Comparison of ENCODE assay signal across 9 mouse cellular contexts in the genomic region with DNA sequence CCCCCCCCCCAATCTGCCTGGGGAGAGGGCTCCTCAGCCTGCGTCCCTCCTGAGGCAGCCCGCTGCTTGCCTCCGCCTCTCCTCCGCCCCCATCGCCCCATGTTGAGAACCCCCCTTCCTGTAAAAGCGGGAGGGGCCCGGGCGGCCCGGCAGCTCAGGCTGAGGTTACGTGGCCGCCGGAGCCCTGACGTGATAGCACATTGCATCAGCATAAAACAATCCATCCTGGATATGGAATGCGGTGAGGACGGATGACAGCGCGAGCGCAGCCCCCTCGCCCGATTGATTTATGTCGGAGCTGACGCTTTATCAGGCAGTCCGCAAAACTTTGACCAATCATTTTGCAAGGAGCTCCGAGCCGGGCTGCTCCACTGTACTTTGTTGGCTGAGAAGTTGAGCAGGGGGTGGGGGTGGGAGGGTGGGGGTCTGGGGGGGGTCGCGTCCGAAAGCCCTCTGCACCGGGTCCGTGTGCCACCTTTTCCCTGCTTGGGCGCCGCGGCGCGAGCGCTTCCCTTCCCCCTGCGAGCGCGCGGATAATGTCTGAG. TPM values are rescaled to one million over a fixed set of nuclear protein-coding genes. Genes with fewer than 3 reads are reported as not detected.
DNase-seq lines count a peak whose midpoint lies in the region; ATAC-seq and TF ChIP-seq lines count a peak whose summit lies in the region.
"Had no signal": no experiment of that assay in that cellular context is flagged by ENCODE, and none has a peak within 500 bp of the region (broad histone marks: within the 10 kb centered on the region; RNA-seq: fewer than 3 reads in every experiment).

A gene (plus strand): TSS at position 462 of the 545 bp plus-strand sequence.

- no peak for DNase-seq in heart, embryonic 10.5 days (ENCODE audit: low spot score)
- DNase-seq in heart, adult 9 months (ENCODE audit: low spot score in 2 of 2), result no peak
- DNase-seq in adrenal gland, adult 18-20 months (ENCODE audit: low spot score in 2 of 2), result peak; percentile 74 to 85
- no peak for DNase-seq in thymus, adult 2 months
- DNase-seq in ovary, adult 18-20 months (ENCODE audit: low spot score), result no peak
- DNase-seq in spleen, adult 18-20 months, result no peak

- 0% methylated on average over 40 of the region's 40 CpGs for whole genome bisulfite sequencing in heart, embryonic 10.5 days
- WGBS in intestine, embryonic 16.5 days, result 2% methylated on average over 40 of the region's 40 CpGs
- 3% methylated on average over 40 of the region's 40 CpGs for WGBS in thymus, adult 2 months

- TF ChIP-seq CTCF in thymus, adult 2 months (IDR thresholded peaks at IDR 0.05; ENCODE audit: borderline replicate concordance, control insufficient read depth, extremely low read depth, insufficient read depth, low read length, poor library complexity), result no peak

- no peak for TF ChIP-seq POLR2A in myocyte (IDR thresholded peaks at IDR 0.05; ENCODE audit: insufficient read length, low read depth)
- no peak for TF ChIP-seq POLR2A in thymus, adult 2 months (IDR thresholded peaks at IDR 0.05; ENCODE audit: control insufficient read depth, extremely low read depth, insufficient read depth, low read length, poor library complexity)

- ATAC-seq in intestine, embryonic 16.5 days, result peak; percentile 33; the same call in 1 of the 2 replicates

- H3ac ChIP-seq in myocyte (ENCODE audit: control insufficient read depth, insufficient read length), result no peak within 1 kb of the TSS

- peaks cover 18% of the 10 kb centered on the region for H3K4me1 ChIP-seq in heart, embryonic 10.5 days
- H3K4me1 ChIP-seq in intestine, embryonic 16.5 days (ENCODE audit: control insufficient read depth, insufficient read depth, low read length), result peaks cover 16% of the 10 kb centered on the region
- no peaks in the 10 kb centered on the region; the same call in 1 of the 2 replicates for H3K4me1 ChIP-seq in thymus, adult 2 months (replicated peaks; ENCODE audit: control insufficient read depth, insufficient read depth, low read length)

- no peaks in the 10 kb centered on the region for H3K36me3 ChIP-seq in heart, embryonic 10.5 days
- H3K36me3 ChIP-seq in intestine, embryonic 16.5 days (ENCODE audit: control insufficient read depth, insufficient read depth, low read length), result no peaks in the 10 kb centered on the region
- no peaks in the 10 kb centered on the region for H3K36me3 ChIP-seq in myocyte (ENCODE audit: control insufficient read depth, insufficient read depth)
- H3K36me3 ChIP-seq in thymus, adult 2 months (ENCODE audit: control insufficient read depth, insufficient read depth, low read length), result no peaks in the 10 kb centered on the region
- H3K36me3 ChIP-seq: G1E had no signal

- no peaks in the 10 kb centered on the region for H3K79me2 ChIP-seq in myocyte (ENCODE audit: control insufficient read depth, insufficient read depth)

- H3K9me3 ChIP-seq in heart, embryonic 10.5 days, result no peaks in the 10 kb centered on the region
- no peaks in the 10 kb centered on the region for H3K9me3 ChIP-seq in intestine, embryonic 16.5 days (ENCODE audit: control insufficient read depth, low read length)

- H3K4me2 ChIP-seq in intestine, embryonic 16.5 days (ENCODE audit: low read depth, low read length), result peak within 1 kb of the TSS; percentile 56
- peak within 1 kb of the TSS; percentile 55 for H3K4me2 ChIP-seq in myocyte (ENCODE audit: low read depth)

- H3K4me3 ChIP-seq in heart, embryonic 10.5 days, result peak within 1 kb of the TSS; percentile 43
- peak within 1 kb of the TSS; percentile 42 for H3K4me3 ChIP-seq in intestine, embryonic 16.5 days (ENCODE audit: low read length)
- H3K4me3 ChIP-seq in myocyte, result no peak within 1 kb of the TSS
- H3K4me3 ChIP-seq in thymus, adult 2 months (ENCODE audit: control insufficient read depth, insufficient read depth, low read length), result no peak within 1 kb of the TSS

- H3K27me3 ChIP-seq in heart, embryonic 10.5 days (ENCODE audit: insufficient read depth, poor library complexity, severe bottlenecking), result peaks cover 100% of the 10 kb centered on the region
- H3K27me3 ChIP-seq in intestine, embryonic 16.5 days (replicated peaks; ENCODE audit: control insufficient read depth, insufficient read depth, low read length), result peaks cover 91% of the 10 kb centered on the region
- H3K27me3 ChIP-seq in myocyte (ENCODE audit: control insufficient read depth, insufficient read depth, insufficient read length), result peaks cover 85% of the 10 kb centered on the region
- peaks cover 46% of the 10 kb centered on the region for H3K27me3 ChIP-seq in thymus, adult 2 months (ENCODE audit: control insufficient read depth, insufficient read depth, low read length)

- peak within 1 kb of the TSS; percentile 56 for H3K9ac ChIP-seq in intestine, embryonic 16.5 days (ENCODE audit: low read depth, low read length)

- no peak within 1 kb of the TSS for H3K27ac ChIP-seq in heart, embryonic 10.5 days
- peak within 1 kb of the TSS; percentile 57 for H3K27ac ChIP-seq in intestine, embryonic 16.5 days (ENCODE audit: low read length)
- H3K27ac ChIP-seq in thymus, adult 2 months (ENCODE audit: control insufficient read depth, insufficient read depth, low read length), result no peak within 1 kb of the TSS

TF ChIP-seq in myocyte, 11 proteins besides CTCF, POLR2A, EP300 and RAD21:
- TF ChIP-seq MAX (IDR thresholded peaks at IDR 0.05; ENCODE audit: low read depth), result no peak
- TF ChIP-seq CEBPB (IDR thresholded peaks at IDR 0.05; ENCODE audit: insufficient read depth, poor library complexity, severe bottlenecking), result 0 out of 2 replicates have a peak, but pooled peaks have one; percentile 12
- no peak for TF ChIP-seq TCF12 (IDR thresholded peaks at IDR 0.05; ENCODE audit: insufficient read depth, poor library complexity, severe bottlenecking)

RNA-seq across cellular contexts. Expression of the gene that starts here (rescaled TPM):
- 0.75 TPM in 1 of 2 replicates, not detected in the other for polyA plus RNA-seq in heart, embryonic 10.5 days (2016; fragmentation: Nextera tagmentation; extraction: Ambion mirVana)
- 100 to 1,000 TPM; 294 to 445 TPM for total RNA-seq in adrenal gland, adult 18-20 months (2021)
- 0.99 and 1.2 TPM in 2 replicates for polyA plus RNA-seq in intestine, embryonic 16.5 days (2015; fragmentation: Nextera tagmentation; extraction: Ambion mirVana)
- polyA plus RNA-seq in myocyte (2012; fragmentation: generic; extraction: Trizol), result 0.24 TPM
- polyA plus RNA-seq in thymus, adult 2 months (2012; rRNA removed), result 0.09 and 0.22 TPM in 2 replicates
- total RNA-seq: G1E had no signal
- polyA plus RNA-seq: G1E had no signal

Comparison
In these comparisons a context has a peak if more than half of its experiments do, and no peak if none do; other contexts are left out.
1. DNase-seq: peak in adrenal gland, adult 18-20 months (2 of 2); none in heart, embryonic 10.5 days (single experiment), heart, adult 9 months (0 of 2), thymus, adult 2 months (single experiment), ovary, adult 18-20 months (single experiment) and spleen, adult 18-20 months (0 of 2).
2. H3K4me3 ChIP-seq: peak in heart, embryonic 10.5 days (single experiment) and intestine, embryonic 16.5 days (single experiment); none in myocyte (single experiment) and thymus, adult 2 months (single experiment).